Mouse (Mus musculus) hindbrain, embryonic 13.5 days (tissue): ENCODE data around the gene Tuba1a. TPM values are rescaled to one million over a fixed set of nuclear protein-coding genes. Genes with fewer than 3 reads are reported as not detected.
A peak's percentile ranks its signal among the peaks of the same experiment; 100 is the strongest.
"Not testable (repeated sequence)": the region's sequence is repeated elsewhere in the genome, so short reads cannot be mapped to it uniquely, and the experiment has no call there.

Source experiments
- ATAC-seq: fragments of 200-750 bp; cut with Nextera tagmentation; 2 replicates; pipeline ENCODE4 v1.8.0; 2017; ENCODE audit warnings: moderate TSS enrichment; ENCODE audit not compliant: low FRiP score
- H3K27ac ChIP-seq: fragments of 300-500 bp; sonication (generic); 2 replicates; pipeline ENCODE4 v1.5.1; 2015; ENCODE audit warnings: inconsistent platforms, mild to moderate bottlenecking, moderate library complexity
- H3K27me3 ChIP-seq: fragments of 300-500 bp; sonication (generic); 2 replicates; pipeline ENCODE4 v1.6.1; 2015; ENCODE audit warnings: mild to moderate bottlenecking, inconsistent platforms
- H3K36me3 ChIP-seq: fragments of 300-500 bp; sonication (generic); 2 replicates; pipeline ENCODE4 v1.6.1; 2015; ENCODE audit warnings: mild to moderate bottlenecking, inconsistent platforms
- H3K4me1 ChIP-seq: fragments of 300-500 bp; sonication (generic); replicated peaks from 2 replicates; pipeline ENCODE4 v1.6.1; 2015; ENCODE audit warnings: inconsistent platforms
- H3K4me2 ChIP-seq: fragments of 300-500 bp; sonication (generic); 2 replicates; pipeline ENCODE4 v1.6.1; 2015; ENCODE audit warnings: inconsistent platforms, mild to moderate bottlenecking, moderate library complexity
- H3K4me3 ChIP-seq: fragments of 300-500 bp; sonication (generic); 2 replicates; pipeline ENCODE4 v1.5.1; 2015; ENCODE audit warnings: mild to moderate bottlenecking, inconsistent platforms
- H3K9ac ChIP-seq: fragments of 300-500 bp; sonication (generic); 2 replicates; pipeline ENCODE4 v1.6.1; 2015; ENCODE audit warnings: mild to moderate bottlenecking, inconsistent platforms
- H3K9me3 ChIP-seq: fragments of 300-500 bp; sonication (generic); 2 replicates; pipeline ENCODE4 v1.6.1; 2016; ENCODE audit warnings: inconsistent platforms
- WGBS: fragments of 180-500 bp; shearing (Covaris S2); methylation state at CpG from one replicate; pipeline ENCODE4 v1.1.7; 2015; 5-methylcytosine and 5-hydroxymethylcytosine counted together
- polyA plus RNA-seq: library from polyadenylated mRNA; unstranded; fragments of >200 nt; fragmentation: Nextera tagmentation; extraction: Ambion mirVana; gene quantifications from 2 replicates; pipeline ENCODE4 v1.2.1, GENCODE M21; 2015

Tuba1a gene
- polyA plus RNA-seq, 1 experiment from 2014 or later: 15,152 TPM

GRCm38 (mm10) chr15:98948382-98948781 is 5.1 kb downstream of the Tuba1a start:
- no peak for ATAC-seq
- H3K4me3 ChIP-seq: peak overlapping the region; percentile 46
- peak overlapping the region; percentile 84 for H3K9ac ChIP-seq
- peaks cover 21% of the 10 kb centered on the region for H3K36me3 ChIP-seq
- H3K4me1 ChIP-seq: peaks cover 27% of the 10 kb centered on the region
- H3K27me3 ChIP-seq: no peaks in the 10 kb centered on the region
- H3K27ac ChIP-seq: peak overlapping the region; percentile 78
- H3K4me2 ChIP-seq: peak overlapping the region; percentile 74
- H3K9me3 ChIP-seq: no peaks in the 10 kb centered on the region

DNA sequence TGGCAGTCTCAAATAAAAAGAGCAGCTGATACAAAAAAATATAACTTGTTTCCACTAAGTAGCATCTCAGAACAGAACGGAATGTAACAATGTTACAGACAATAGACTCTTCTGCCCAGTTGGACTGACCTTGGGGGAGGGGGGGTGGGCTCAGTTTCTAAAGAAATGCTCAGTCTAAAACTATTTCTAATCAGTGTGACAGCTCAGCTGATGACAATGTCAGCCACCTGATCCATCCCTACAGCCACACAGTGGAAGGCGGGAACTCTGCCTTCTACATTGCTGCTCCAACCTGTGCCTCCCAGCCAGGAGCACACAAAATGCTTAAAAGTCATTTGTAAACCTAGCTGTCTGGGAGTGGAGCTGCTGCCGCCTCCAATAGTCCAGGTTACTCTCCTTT is 5.6 kb downstream of the Tuba1a start:
- peak overlapping the region; percentile 78 for H3K27ac ChIP-seq
- peak overlapping the region; percentile 74 for H3K4me2 ChIP-seq
- no peaks in the 10 kb centered on the region for H3K9me3 ChIP-seq
- peaks cover 27% of the 10 kb centered on the region for H3K4me1 ChIP-seq
- WGBS: 24% methylated on average over 3 of the region's 3 CpGs
- H3K27me3 ChIP-seq: no peaks in the 10 kb centered on the region
- no peak for ATAC-seq
- peaks cover 21% of the 10 kb centered on the region for H3K36me3 ChIP-seq
- H3K4me3 ChIP-seq: peak overlapping the region; percentile 46; the same call in 1 of the 2 replicates
- peak overlapping the region; percentile 84 for H3K9ac ChIP-seq

DNA sequence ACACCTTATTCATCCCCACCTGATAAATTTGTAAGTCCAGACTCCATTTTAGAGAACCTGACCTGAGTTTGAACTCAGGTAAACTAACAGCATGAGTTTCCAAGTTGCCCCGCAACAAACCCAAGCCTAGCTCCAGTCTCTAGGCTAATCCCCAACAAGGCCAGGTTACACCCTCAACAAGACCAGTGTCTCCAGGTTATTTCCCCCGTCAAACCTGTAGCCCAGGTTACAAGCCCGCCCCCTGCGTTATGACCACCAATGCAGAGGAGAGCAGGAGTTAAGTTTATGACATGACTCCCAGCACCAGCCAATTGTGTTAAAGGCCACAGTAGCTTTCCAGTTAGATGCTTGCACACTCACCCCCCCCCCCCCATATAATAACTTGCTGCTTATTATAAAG is 10.4 kb downstream of the Tuba1a start:
- H3K36me3 ChIP-seq: peaks cover 7% of the 10 kb centered on the region; the same call in 1 of the 2 replicates
- H3K4me2 ChIP-seq: no peak overlapping the region
- no peaks in the 10 kb centered on the region for H3K9me3 ChIP-seq
- no peak overlapping the region for H3K9ac ChIP-seq
- 76% methylated on average over 4 of the region's 4 CpGs for WGBS
- H3K4me1 ChIP-seq: peaks cover 15% of the 10 kb centered on the region
- H3K4me3 ChIP-seq: no peak overlapping the region
- H3K27ac ChIP-seq: no peak overlapping the region
- no peak for ATAC-seq
- H3K27me3 ChIP-seq: no peaks in the 10 kb centered on the region

DNA sequence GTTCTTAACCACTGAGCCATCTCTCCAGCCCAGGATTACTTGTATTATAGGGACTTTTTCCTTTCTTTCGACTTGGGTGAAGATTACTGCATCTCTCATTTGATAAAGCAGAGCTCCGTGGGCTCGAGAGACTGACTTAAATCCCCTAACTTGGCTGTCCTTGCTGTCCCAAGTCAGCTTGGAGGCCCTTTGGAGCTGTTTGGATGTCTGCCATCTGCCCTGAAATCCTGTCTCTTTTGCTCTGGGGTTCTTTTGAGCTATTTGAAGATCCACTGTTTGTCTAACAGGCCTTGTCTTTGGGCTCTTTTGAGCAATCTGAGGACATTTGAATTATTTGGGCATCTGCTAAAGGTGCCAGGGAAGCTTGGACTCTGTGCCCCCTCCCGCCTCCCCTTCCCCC is 11.4 kb downstream of the Tuba1a start:
- H3K4me2 ChIP-seq: no peak overlapping the region
- WGBS: 81% methylated on average over 4 of the region's 4 CpGs
- ATAC-seq: no peak

GRCm38 (mm10) chr15:98941539-98941938 is 12.0 kb downstream of the Tuba1a start:
- Histone ChIP-seq H3K4me3 (no peak overlapping the region), H3K27me3 (no peaks in the 10 kb centered on the region), H3K4me1 (peaks cover 4% of the 10 kb centered on the region; the same call in 1 of the 2 replicates), H3K9me3 (no peaks in the 10 kb centered on the region), H3K4me2 (no peak overlapping the region), H3K9ac (no peak overlapping the region), H3K36me3 (peaks cover 7% of the 10 kb centered on the region; the same call in 1 of the 2 replicates), H3K27ac (no peak overlapping the region)
- no peak for ATAC-seq
- WGBS: 90% methylated on average over 2 of the region's 2 CpGs

More for the DNA sequence above, 11.4 kb downstream of the Tuba1a start:
- no peak overlapping the region for H3K9ac ChIP-seq
- H3K36me3 ChIP-seq: peaks cover 7% of the 10 kb centered on the region; the same call in 1 of the 2 replicates
- H3K4me1 ChIP-seq: peaks cover 6% of the 10 kb centered on the region
- H3K4me3 ChIP-seq: no peak overlapping the region
- H3K27ac ChIP-seq: no peak overlapping the region
- H3K9me3 ChIP-seq: no peaks in the 10 kb centered on the region
- no peaks in the 10 kb centered on the region for H3K27me3 ChIP-seq

- no peak for ATAC-seq
- WGBS: 63% methylated on average over 10 of the region's 10 CpGs
Measured at GRCm38 (mm10) chr15:98940816-98941215, 12.7 kb downstream of the Tuba1a start.

GRCm38 (mm10) chr15:98934217-98934839 is 19.2 kb downstream of the Tuba1a start, which contains the start of gene Tuba1b:
Tuba1b (minus strand) TSS chr15:98934565.
- 1% methylated on average over 51 of the region's 58 CpGs for WGBS
- ATAC-seq: peak; percentile 96
- Histone ChIP-seq H3K4me2 (peak within 1 kb of the TSS; percentile 92), H3K4me1 (peaks cover 23% of the 10 kb centered on the region), H3K36me3 (peaks cover 13% of the 10 kb centered on the region), H3K9me3 (no peaks in the 10 kb centered on the region), H3K27ac (peak within 1 kb of the TSS; percentile 99), H3K4me3 (peak within 1 kb of the TSS; percentile 71), H3K9ac (peak within 1 kb of the TSS; percentile 86), H3K27me3 (no peaks in the 10 kb centered on the region)

More at GRCm38 (mm10) chr15:98940816-98941215, 12.7 kb downstream of the Tuba1a start:
- Histone ChIP-seq H3K4me2 (no peak overlapping the region), H3K36me3 (peaks cover 7% of the 10 kb centered on the region; the same call in 1 of the 2 replicates), H3K9me3 (no peaks in the 10 kb centered on the region), H3K27ac (no peak overlapping the region), H3K4me3 (no peak overlapping the region), H3K9ac (no peak overlapping the region), H3K4me1 (peaks cover 6% of the 10 kb centered on the region), H3K27me3 (no peaks in the 10 kb centered on the region)

DNA sequence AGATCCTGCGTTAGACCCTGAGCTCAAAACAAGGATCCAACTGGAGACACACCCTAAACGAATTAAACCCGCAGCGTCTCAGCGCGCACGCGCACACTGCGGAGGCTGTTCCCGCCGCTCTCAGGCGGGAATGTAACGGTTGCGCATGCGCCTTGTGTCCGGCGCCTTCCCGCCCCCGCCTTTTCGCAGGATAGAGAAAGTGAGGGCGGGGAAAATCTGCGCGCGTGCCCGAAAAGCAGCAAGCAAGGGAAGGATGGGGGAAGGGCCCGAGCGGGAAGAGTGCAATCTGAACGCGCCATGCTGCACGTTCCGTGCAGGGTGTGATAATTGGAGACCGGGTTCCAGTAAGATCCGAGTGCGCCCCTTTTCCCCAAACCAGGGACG is 19.7 kb downstream of the Tuba1a start:
- Histone ChIP-seq H3K27ac (peak overlapping the region; percentile 99), H3K4me1 (peaks cover 23% of the 10 kb centered on the region), H3K9me3 (no peaks in the 10 kb centered on the region), H3K4me3 (peak overlapping the region; percentile 71), H3K9ac (peak overlapping the region; percentile 86), H3K36me3 (peaks cover 13% of the 10 kb centered on the region), H3K27me3 (no peaks in the 10 kb centered on the region), H3K4me2 (peak overlapping the region; percentile 92)
- ATAC-seq: peak; percentile 90
- under 1% methylated on average over 35 of the region's 35 CpGs for WGBS

DNA sequence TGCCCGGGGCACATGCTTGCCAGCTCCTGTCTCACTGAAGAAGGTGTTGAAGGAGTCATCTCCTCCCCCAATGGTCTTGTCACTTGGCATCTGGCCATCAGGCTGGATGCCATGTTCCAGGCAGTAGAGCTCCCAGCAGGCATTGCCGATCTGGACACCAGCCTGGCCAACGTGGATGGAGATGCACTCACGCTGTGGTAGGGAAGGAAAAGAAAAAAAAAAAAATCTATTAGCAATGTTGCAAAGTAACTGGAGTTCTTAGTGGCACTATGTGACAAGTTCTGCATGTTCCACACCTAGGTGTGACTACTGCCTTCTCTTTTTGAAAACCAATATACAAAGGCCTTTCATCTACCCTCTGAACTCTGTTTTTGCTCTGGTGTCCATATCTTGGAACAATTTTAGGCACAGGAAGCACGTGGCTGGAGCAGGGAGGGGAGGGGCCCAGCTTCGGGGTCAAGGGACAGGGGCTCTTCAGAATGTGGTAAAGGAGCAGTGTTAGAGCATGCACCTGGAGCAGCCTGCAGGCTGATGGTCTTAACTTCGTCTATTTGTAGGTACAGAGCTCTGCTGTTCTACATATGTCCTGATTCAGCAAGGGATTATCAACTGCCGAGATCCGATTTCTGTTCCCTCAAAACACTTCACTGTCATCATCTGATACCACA is 20.4 kb downstream of the Tuba1a start:
- peak overlapping the region; percentile 71 for H3K4me3 ChIP-seq
- ATAC-seq: peak; percentile 12; the same call in 1 of the 2 replicates
- H3K9me3 ChIP-seq, H3K27me3 ChIP-seq: not testable (repeated sequence)
- 14% methylated on average over 8 of the region's 9 CpGs for WGBS
- H3K4me1 ChIP-seq: peaks cover 26% of the 10 kb centered on the region
- H3K27ac ChIP-seq: peak overlapping the region; percentile 99
- peaks cover 13% of the 10 kb centered on the region for H3K36me3 ChIP-seq
- H3K9ac ChIP-seq: peak overlapping the region; percentile 86
- peak overlapping the region; percentile 92 for H3K4me2 ChIP-seq

DNA sequence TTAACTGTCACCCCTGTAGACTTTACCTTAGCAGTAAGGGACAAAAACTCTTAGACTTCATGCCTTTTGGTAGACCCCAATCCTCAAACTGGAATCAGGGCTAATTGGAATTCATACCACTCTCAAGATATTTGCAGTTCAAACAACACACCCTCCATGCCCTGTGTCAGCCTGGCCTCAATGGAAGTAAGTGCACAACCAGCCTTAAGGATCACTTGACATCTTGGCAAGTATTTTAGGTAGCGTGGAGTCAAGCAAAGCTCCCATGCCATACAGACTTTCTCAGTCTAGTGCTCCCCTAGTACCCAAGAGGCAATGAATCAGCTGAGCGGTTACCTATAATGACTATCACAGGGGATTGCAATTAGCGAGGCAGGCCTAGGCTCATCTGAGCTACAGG is 22.5 kb downstream of the Tuba1a start:
- H3K27me3 ChIP-seq: no peaks in the 10 kb centered on the region
- peaks cover 25% of the 10 kb centered on the region for H3K4me1 ChIP-seq
- no peak overlapping the region for H3K27ac ChIP-seq
- WGBS: 75% methylated on average over 3 of the region's 3 CpGs
- no peak overlapping the region for H3K4me2 ChIP-seq
- no peak overlapping the region for H3K4me3 ChIP-seq
- no peak overlapping the region for H3K9ac ChIP-seq
- no peaks in the 10 kb centered on the region for H3K9me3 ChIP-seq
- peaks cover 13% of the 10 kb centered on the region for H3K36me3 ChIP-seq
- no peak for ATAC-seq

GRCm38 (mm10) chr15:98930017-98930734 is 23.3 kb downstream of the Tuba1a start:
- Histone ChIP-seq H3K36me3 (peaks cover 13% of the 10 kb centered on the region), H3K27me3 (no peaks in the 10 kb centered on the region), H3K27ac (no peak overlapping the region), H3K9me3 (no peaks in the 10 kb centered on the region), H3K4me3 (no peak overlapping the region), H3K4me2 (no peak overlapping the region), H3K4me1 (peaks cover 17% of the 10 kb centered on the region), H3K9ac (no peak overlapping the region)
- no peak for ATAC-seq
- 61% methylated on average over 8 of the region's 8 CpGs for WGBS

GRCm38 (mm10) chr15:98928598-98929240 is 24.8 kb downstream of the Tuba1a start:
- WGBS: 15% methylated on average over 13 of the region's 13 CpGs
- Histone ChIP-seq H3K9me3 (no peaks in the 10 kb centered on the region), H3K9ac (no peak overlapping the region), H3K27me3 (no peaks in the 10 kb centered on the region), H3K4me2 (no peak overlapping the region), H3K27ac (no peak overlapping the region), H3K36me3 (peaks cover 13% of the 10 kb centered on the region), H3K4me1 (peaks cover 15% of the 10 kb centered on the region), H3K4me3 (no peak overlapping the region)
- 0 out of 2 replicates have a peak, but pooled peaks have one; percentile 40 for ATAC-seq
